ENCODE assay signal across 13 mouse cellular contexts in genomic region chr5:63837115-63837514, GRCm38 (mm10). TPM values are rescaled to one million over a fixed set of nuclear protein-coding genes. Genes with fewer than 3 reads are reported as not detected.
DNase-seq lines count a peak whose midpoint lies in the region; ATAC-seq and TF ChIP-seq lines count a peak whose summit lies in the region.
"Had no signal": no experiment of that assay in that cellular context is flagged by ENCODE, and none has a peak within 500 bp of the region (broad histone marks: within the 10 kb centered on the region; RNA-seq: fewer than 3 reads in every experiment).

No protein-coding gene starts in this region.

- H3K27ac ChIP-seq in kidney, embryonic 14.5 days (ENCODE audit: low read depth, low read length) = no peak overlapping the region
- H3K27ac ChIP-seq in liver, embryonic 13.5 days = no peak overlapping the region; the same call in 1 of the 2 replicates
- H3K27ac ChIP-seq in stomach, embryonic 15.5 days = no peak overlapping the region
- H3K27ac ChIP-seq in layer of hippocampus, adult 2 months = no peak overlapping the region
- H3K27ac ChIP-seq: kidney, postnatal 0 days had no signal

- no peak for TF ChIP-seq CTCF in layer of hippocampus, adult 2 months (conservative IDR thresholded peaks at IDR 0.05)

- no peaks in the 10 kb centered on the region for H3K27me3 ChIP-seq in kidney, embryonic 14.5 days (ENCODE audit: control insufficient read depth, insufficient read depth, low read length)
- H3K27me3 ChIP-seq in liver, embryonic 13.5 days = no peaks in the 10 kb centered on the region
- no peaks in the 10 kb centered on the region for H3K27me3 ChIP-seq in stomach, embryonic 15.5 days (replicated peaks)
- H3K27me3 ChIP-seq: heart, embryonic 12.5 days had no signal

- ATAC-seq in kidney, embryonic 14.5 days (ENCODE audit: low FRiP score, low TSS enrichment) = 0 out of 2 replicates have a peak, but pooled peaks have one; percentile 36
- peak; percentile 45; the same call in 1 of the 2 replicates for ATAC-seq in liver, embryonic 13.5 days (ENCODE audit: low read depth)
- ATAC-seq in stomach, embryonic 15.5 days (ENCODE audit: insufficient read depth, low FRiP score, low read depth) = 0 out of 2 replicates have a peak, but pooled peaks have one; percentile 33
- no peak for ATAC-seq in erythroblast, adult 5-6 weeks (replicated peaks; ENCODE audit: low FRiP score, poor library complexity, severe bottlenecking)

- H3K9ac ChIP-seq in kidney, embryonic 14.5 days (ENCODE audit: low read depth, low read length) = no peak overlapping the region
- H3K9ac ChIP-seq in liver, embryonic 13.5 days = no peak overlapping the region
- H3K9ac ChIP-seq in stomach, embryonic 15.5 days = no peak overlapping the region
- H3K9ac ChIP-seq: heart, embryonic 12.5 days had no signal

- no peak overlapping the region for H3K4me3 ChIP-seq in kidney, embryonic 14.5 days (ENCODE audit: low read length)
- H3K4me3 ChIP-seq in liver, embryonic 13.5 days (replicated peaks) = no peak overlapping the region
- no peak overlapping the region for H3K4me3 ChIP-seq in stomach, embryonic 15.5 days (replicated peaks)
- H3K4me3 ChIP-seq in layer of hippocampus, adult 2 months = no peak overlapping the region
- H3K4me3 ChIP-seq: heart, embryonic 12.5 days had no signal

- H3K36me3 ChIP-seq in kidney, embryonic 14.5 days (ENCODE audit: control insufficient read depth, insufficient read depth, low read length) = no peaks in the 10 kb centered on the region
- H3K36me3 ChIP-seq in liver, embryonic 13.5 days = no peaks in the 10 kb centered on the region
- H3K36me3 ChIP-seq in stomach, embryonic 15.5 days = no peaks in the 10 kb centered on the region
- H3K36me3 ChIP-seq: heart, embryonic 12.5 days had no signal

- 0 out of 2 replicates have a peak, but pooled peaks cover 5% of the 10 kb centered on the region for H3K4me1 ChIP-seq in kidney, embryonic 14.5 days (ENCODE audit: control insufficient read depth, insufficient read depth, low read length)
- peaks cover 22% of the 10 kb centered on the region for H3K4me1 ChIP-seq in liver, embryonic 13.5 days (replicated peaks)
- no peaks in the 10 kb centered on the region for H3K4me1 ChIP-seq in stomach, embryonic 15.5 days
- H3K4me1 ChIP-seq: heart, embryonic 12.5 days had no signal

- no peak overlapping the region for H3K4me2 ChIP-seq in kidney, embryonic 14.5 days (replicated peaks; ENCODE audit: low read depth, low read length)
- no peak overlapping the region for H3K4me2 ChIP-seq in liver, embryonic 13.5 days
- no peak overlapping the region for H3K4me2 ChIP-seq in stomach, embryonic 15.5 days
- H3K4me2 ChIP-seq: heart, embryonic 12.5 days had no signal

- 84% methylated on average over 5 of the region's 5 CpGs for WGBS in kidney, embryonic 14.5 days
- WGBS in liver, embryonic 13.5 days (ENCODE audit: insufficient replicate concordance) = 38% methylated on average over 5 of the region's 5 CpGs
- 69% methylated on average over 5 of the region's 5 CpGs for WGBS in stomach, embryonic 15.5 days

- DNase-seq in kidney, adult 9 months = no peak
- DNase-seq in ZHBTc4 (ENCODE audit: low read depth, low spot score) = peak; percentile 33
- DNase-seq in liver, embryonic 13.5 days = no peak
- no peak for DNase-seq in ovary, postnatal 10 days (ENCODE audit: low spot score)
- no peak for DNase-seq in layer of hippocampus, adult 2 months (ENCODE audit: low spot score in 2 of 2)
- DNase-seq: cerebellum, adult 9-10 months; layer of hippocampus, adult 9-11 months; right cerebral cortex, postnatal 14 days had no signal

- H3K9me3 ChIP-seq in kidney, embryonic 14.5 days (ENCODE audit: control insufficient read depth, low read length) = no peaks in the 10 kb centered on the region
- H3K9me3 ChIP-seq in liver, embryonic 13.5 days (replicated peaks) = no peaks in the 10 kb centered on the region
- no peaks in the 10 kb centered on the region for H3K9me3 ChIP-seq in stomach, embryonic 15.5 days
- H3K9me3 ChIP-seq: heart, embryonic 12.5 days had no signal

RNA-seq across cellular contexts. Expression of gene 0610040J01Rik, which starts 25.0 kb away (rescaled TPM):
- polyA plus RNA-seq in kidney, embryonic 14.5 days (2014; fragmentation: Nextera tagmentation; extraction: Ambion mirVana) = 31.2 and 33.2 TPM in 2 replicates
- 13.9 and 14.6 TPM in 2 replicates for polyA plus RNA-seq in liver, embryonic 13.5 days (2015; fragmentation: Nextera tagmentation; extraction: Ambion mirVana)
- polyA plus RNA-seq in stomach, embryonic 15.5 days (2015; fragmentation: Nextera tagmentation; extraction: Ambion mirVana) = 44.8 and 54.4 TPM in 2 replicates
- 0.77 TPM in 1 of 2 replicates, not detected in the other for total RNA-seq in erythroblast, adult 5-6 weeks (2015; ENCODE audit: low replicate concordance)
- total RNA-seq in erythroblast, adult 5-6 weeks (2017; ENCODE audit: low replicate concordance) = 2.4 TPM in 1 of 2 replicates, not detected in the other
- 1 to 10 TPM; 2.9 to 4.0 TPM for total RNA-seq in layer of hippocampus, adult 2 months (2021)
